Mouse (Mus musculus): Measurements from ENCODE around the gene Tspan15. TPM values are rescaled to one million over a fixed set of nuclear protein-coding genes. Genes with fewer than 3 reads are reported as not detected.

Tspan15 gene
- polyA plus RNA-seq, 1 experiment from 2014 or later = 22.6 TPM

- POLR2A ChIA-PET = interaction anchor here (0.8 kb wide), 1 partner anchor 1016 kb away, joined by 6 read pairs; no protein-coding TSS in a partner anchor
- TF ChIP-seq CTCF (IDR thresholded peaks at IDR 0.05) = no peak
These were observed 15.4 kb downstream of the Tspan15 start for GRCm38 (mm10) chr10:62215633-62216032.

GRCm38 (mm10) chr10:62215169-62215616, 15.9 kb downstream of the Tspan15 start:
- in situ Hi-C loops (cut with MboI; ENCODE audit: low pct_unique_long_range_greater_than_20kb) = no loop called here
- no peak for TF ChIP-seq CTCF (IDR thresholded peaks at IDR 0.05)
- ChIA-PET POLR2A (interaction anchor here (0.8 kb wide), 1 partner anchor 1016 kb away, joined by 6 read pairs; no protein-coding TSS in a partner anchor), CTCF (no interaction called here)
- no peak for ATAC-seq
- no peak for DNase-seq (ENCODE audit: low read depth, low spot score)
- H3K27me3 ChIP-seq = no peaks in the 10 kb centered on the region

More at GRCm38 (mm10) chr10:62215633-62216032, 15.4 kb downstream of the Tspan15 start:
- DNase-seq (ENCODE audit: low read depth, low spot score) (no peak), ATAC-seq (no peak)
- in situ Hi-C loops (cut with MboI; ENCODE audit: low pct_unique_long_range_greater_than_20kb) = no loop called here
- CTCF ChIA-PET = no interaction called here
- no peaks in the 10 kb centered on the region for H3K27me3 ChIP-seq

- CTCF ChIA-PET = interaction anchor here (1.0 kb wide), 1 partner anchor 12 kb away, joined by 3 read pairs; no protein-coding TSS in a partner anchor
- POLR2A ChIA-PET = no interaction called here
These were observed 19.7 kb downstream of the Tspan15 start for GRCm38 (mm10) chr10:62211310-62211709.

GRCm38 (mm10) chr10:62208241-62208896, 22.7 kb downstream of the Tspan15 start:
- in situ Hi-C loops (cut with MboI; ENCODE audit: low pct_unique_long_range_greater_than_20kb) = no loop called here
- ChIA-PET POLR2A (no interaction called here), CTCF (interaction anchor here (1.1 kb wide), 1 partner anchor 15 kb away, joined by 3 read pairs; no protein-coding TSS in a partner anchor)
- ATAC-seq (no peak), DNase-seq (ENCODE audit: low read depth, low spot score) (no peak)
- no peaks in the 10 kb centered on the region for H3K27me3 ChIP-seq
- TF ChIP-seq CTCF (IDR thresholded peaks at IDR 0.05) = no peak

More at GRCm38 (mm10) chr10:62211310-62211709, 19.7 kb downstream of the Tspan15 start:
- H3K27me3 ChIP-seq = no peaks in the 10 kb centered on the region
- ATAC-seq (no peak), DNase-seq (ENCODE audit: low read depth, low spot score) (no peak)
- no peak for TF ChIP-seq CTCF (IDR thresholded peaks at IDR 0.05)
- in situ Hi-C loops (cut with MboI; ENCODE audit: low pct_unique_long_range_greater_than_20kb) = no loop called here

GRCm38 (mm10) chr10:62202574-62202973, 28.5 kb downstream of the Tspan15 start:
- ChIA-PET CTCF (no interaction called here), POLR2A (no interaction called here)
- TF ChIP-seq CTCF (IDR thresholded peaks at IDR 0.05) = no peak
- ATAC-seq (no peak), DNase-seq (ENCODE audit: low read depth, low spot score) (no peak)
- H3K27me3 ChIP-seq = no peaks in the 10 kb centered on the region
- in situ Hi-C loops (cut with MboI; ENCODE audit: low pct_unique_long_range_greater_than_20kb) = no loop called here

GRCm38 (mm10) chr10:62198891-62199290, 32.2 kb downstream of the Tspan15 start:
- no peaks in the 10 kb centered on the region for H3K27me3 ChIP-seq
- ChIA-PET CTCF (interaction anchor here (0.9 to 1.6 kb wide), 2 partner anchors 12 to 37 kb away, joined by 3 read pairs; no protein-coding TSS in a partner anchor), POLR2A (no interaction called here)
- ATAC-seq (no peak), DNase-seq (ENCODE audit: low read depth, low spot score) (no peak)
- TF ChIP-seq CTCF (IDR thresholded peaks at IDR 0.05) = no peak
- in situ Hi-C loops (cut with MboI; ENCODE audit: low pct_unique_long_range_greater_than_20kb) = no loop called here

- in situ Hi-C loops (cut with MboI; ENCODE audit: low pct_unique_long_range_greater_than_20kb) = no loop called here
- ATAC-seq = no peak
These were observed 33.6 kb downstream of the Tspan15 start for GRCm38 (mm10) chr10:62197403-62197802.

GRCm38 (mm10) chr10:62195376-62195775, 35.7 kb downstream of the Tspan15 start:
- DNase-seq (ENCODE audit: low read depth, low spot score) = no peak
- CTCF ChIA-PET = interaction anchor here (1.3 kb wide), 1 partner anchor 9 kb away, joined by 4 read pairs; no protein-coding TSS in a partner anchor
- in situ Hi-C loops (cut with MboI; ENCODE audit: low pct_unique_long_range_greater_than_20kb) = no loop called here
- ATAC-seq = no peak
- no peak for TF ChIP-seq CTCF (IDR thresholded peaks at IDR 0.05)
- no peaks in the 10 kb centered on the region for H3K27me3 ChIP-seq
- POLR2A ChIA-PET = no interaction called here

More at GRCm38 (mm10) chr10:62197403-62197802, 33.6 kb downstream of the Tspan15 start:
- DNase-seq (ENCODE audit: low read depth, low spot score) = no peak
- ChIA-PET POLR2A (no interaction called here), CTCF (no interaction called here)
- H3K27me3 ChIP-seq = no peaks in the 10 kb centered on the region
- no peak for TF ChIP-seq CTCF (IDR thresholded peaks at IDR 0.05)

GRCm38 (mm10) chr10:62194946-62195345, 36.1 kb downstream of the Tspan15 start:
- ATAC-seq (no peak), DNase-seq (ENCODE audit: low read depth, low spot score) (no peak)
- in situ Hi-C loops (cut with MboI; ENCODE audit: low pct_unique_long_range_greater_than_20kb) = loop anchor here (5.0 kb wide), 1 partner anchor 47 kb away; no protein-coding TSS in a partner anchor
- TF ChIP-seq CTCF (IDR thresholded peaks at IDR 0.05) = no peak
- H3K27me3 ChIP-seq = no peaks in the 10 kb centered on the region
- CTCF ChIA-PET = interaction anchor here (1.3 kb wide), 1 partner anchor 8 kb away, joined by 4 read pairs; no protein-coding TSS in a partner anchor
- POLR2A ChIA-PET = no interaction called here

GRCm38 (mm10) chr10:62194461-62194860, 36.6 kb downstream of the Tspan15 start:
- ATAC-seq = no peak

GRCm38 (mm10) chr10:62194043-62194442, 37.0 kb downstream of the Tspan15 start:
- DNase-seq (ENCODE audit: low read depth, low spot score) (no peak), ATAC-seq (no peak)
- ChIA-PET CTCF (interaction anchor here (1.7 kb wide), 1 partner anchor 15 kb away, joined by 3 read pairs; no protein-coding TSS in a partner anchor), POLR2A (interaction anchor here (0.6 kb wide), 1 partner anchor 450 kb away, joined by 3 read pairs; no protein-coding TSS in a partner anchor)
- H3K27me3 ChIP-seq = no peaks in the 10 kb centered on the region
- no peak for TF ChIP-seq CTCF (IDR thresholded peaks at IDR 0.05)
- in situ Hi-C loops (cut with MboI; ENCODE audit: low pct_unique_long_range_greater_than_20kb) = loop anchor here (5.0 kb wide), 1 partner anchor 48 kb away; no protein-coding TSS in a partner anchor

More at GRCm38 (mm10) chr10:62194461-62194860, 36.6 kb downstream of the Tspan15 start:
- in situ Hi-C loops (cut with MboI; ENCODE audit: low pct_unique_long_range_greater_than_20kb) = loop anchor here (5.0 kb wide), 1 partner anchor 48 kb away; no protein-coding TSS in a partner anchor
- POLR2A ChIA-PET = interaction anchor here (0.6 kb wide), 1 partner anchor 450 kb away, joined by 3 read pairs; no protein-coding TSS in a partner anchor
- CTCF ChIA-PET = interaction anchor here (1.3 kb wide), 1 partner anchor 8 kb away, joined by 4 read pairs; no protein-coding TSS in a partner anchor
- no peak for TF ChIP-seq CTCF (IDR thresholded peaks at IDR 0.05)
- no peaks in the 10 kb centered on the region for H3K27me3 ChIP-seq
- DNase-seq (ENCODE audit: low read depth, low spot score) = no peak

All from Patski (cell line).